Mouse (Mus musculus) erythroblast, embryonic 14.5 days (primary cell): ENCODE measurements around the gene Caprin2.

Experiments used
- GATA1 ChIP-seq: IDR thresholded peaks from 2 replicates; pipeline ENCODE4 v1.6.1; 2012; ENCODE audit warnings: low read length, inconsistent platforms, mixed read lengths
- TAL1 ChIP-seq: IDR thresholded peaks from 3 replicates; pipeline ENCODE4 v1.6.1; 2012; ENCODE audit warnings: low read length, inconsistent platforms, mixed read lengths

GRCm38 (mm10) chr6:148838460-148838859, 57.6 kb downstream of the Caprin2 start:
- TF ChIP-seq GATA1 (no peak), TAL1 (no peak)
